Mouse (Mus musculus) CH12.LX (cell line): ENCODE measurements around the gene Rab8b. TPM values are rescaled to one million over a fixed set of nuclear protein-coding genes. Genes with fewer than 3 reads are reported as not detected.
"Not testable (repeated sequence)": the region's sequence is repeated elsewhere in the genome, so short reads cannot be mapped to it uniquely, and the experiment has no call there.

Experiments used
- DNase-seq: peaks from one replicate; pipeline ENCODE4 v3.0.0-alpha.2; 2013; ENCODE audit errors: extremely low read depth
- H3K27ac ChIP-seq: 2 replicates; pipeline ENCODE4 v1.5.1; 2012; ENCODE audit warnings: low read depth, mild to moderate bottlenecking, control low read depth, moderate library complexity; ENCODE audit not compliant: insufficient read depth
- H3K27me3 ChIP-seq: replicated peaks from 2 replicates; pipeline ENCODE3; 2012; ENCODE audit warnings: inconsistent platforms
- H3K36me3 ChIP-seq, 2 experiments: replicated peaks in 1 of 2; 2 replicates each; pipeline versions ENCODE3 to v1.6.1; 2012; ENCODE audit warnings: inconsistent platforms in 1 of 2, low read length in 1 of 2, mild to moderate bottlenecking in 1 of 2, mixed read lengths in 1 of 2, moderate library complexity in 1 of 2; ENCODE audit not compliant: control insufficient read depth in 1 of 2, insufficient read depth in 1 of 2
- H3K4me1 ChIP-seq, 2 experiments: 2 replicates each; pipeline ENCODE4 v1.6.1; 2012; ENCODE audit warnings: inconsistent platforms in 1 of 2, moderate library complexity in 1 of 2; ENCODE audit not compliant: insufficient read depth in 2 of 2, control insufficient read depth in 1 of 2
- H3K4me2 ChIP-seq: 2 replicates; pipeline ENCODE4 v1.6.1; 2012; ENCODE audit warnings: low read depth, mild to moderate bottlenecking, control low read depth; ENCODE audit not compliant: poor library complexity, insufficient read depth, severe bottlenecking
- H3K4me3 ChIP-seq, 3 experiments: fragments of 150-350 bp in 1 of 3; sonication (generic) in 1 of 3; replicated peaks in 1 of 3; 2 replicates each; pipeline versions ENCODE3 to v1.5.1; 2011 to 2012; ENCODE audit warnings: low read depth in 2 of 3, low read length in 2 of 3, mild to moderate bottlenecking in 2 of 3, moderate library complexity in 2 of 3, control low read depth in 1 of 3, improper control_type of control experiment in 1 of 3, inconsistent platforms in 1 of 3, mixed read lengths in 1 of 3; ENCODE audit not compliant: poor library complexity in 1 of 3
- H3K79me2 ChIP-seq: replicated peaks from 2 replicates; pipeline ENCODE4 v1.6.1; 2012; ENCODE audit warnings: mild to moderate bottlenecking, moderate library complexity; ENCODE audit not compliant: control insufficient read depth, poor library complexity, insufficient read depth, severe bottlenecking; ENCODE audit errors: extremely low read depth
- H3K9ac ChIP-seq: 2 replicates; pipeline ENCODE4 v1.6.1; 2012; ENCODE audit warnings: low read depth, mild to moderate bottlenecking, control low read depth, moderate library complexity; ENCODE audit not compliant: insufficient read depth
- H3K9me3 ChIP-seq: replicated peaks from 2 replicates; pipeline ENCODE3; 2012; ENCODE audit warnings: low read length, inconsistent platforms, mixed read lengths
- E2F4 ChIP-seq: IDR thresholded peaks from 2 replicates; pipeline ENCODE4 v1.6.1; 2011; ENCODE audit warnings: low read depth, low read length, improper control_type of control experiment; ENCODE audit not compliant: insufficient replicate concordance
- ELF1 ChIP-seq: IDR thresholded peaks from 2 replicates; pipeline ENCODE4 v1.6.1; 2014; ENCODE audit warnings: low read depth, mild to moderate bottlenecking, inconsistent platforms, low read length, improper control_type of control experiment
- EP300 ChIP-seq: IDR thresholded peaks from 2 replicates; pipeline ENCODE4 v1.6.1; 2011; ENCODE audit warnings: low read length, improper control_type of control experiment
- IRF4 ChIP-seq: IDR thresholded peaks from 2 replicates; pipeline ENCODE4 v1.6.1; 2014; ENCODE audit warnings: low read depth, mild to moderate bottlenecking, inconsistent platforms, low read length, improper control_type of control experiment
- MAFK ChIP-seq: IDR thresholded peaks from 2 replicates; pipeline ENCODE4 v1.6.1; 2011; ENCODE audit warnings: low read length, improper control_type of control experiment; ENCODE audit not compliant: insufficient replicate concordance
- MAZ ChIP-seq: IDR thresholded peaks from 2 replicates; pipeline ENCODE4 v1.6.1; 2012; ENCODE audit warnings: low read depth, mild to moderate bottlenecking, inconsistent platforms, low read length, improper control_type of control experiment, moderate library complexity
- NRF1 ChIP-seq: IDR thresholded peaks from 2 replicates; pipeline ENCODE4 v1.6.1; 2014; ENCODE audit warnings: low read depth, mild to moderate bottlenecking, inconsistent platforms, low read length, improper control_type of control experiment, moderate library complexity
- SMC3 ChIP-seq: IDR thresholded peaks from 2 replicates; pipeline ENCODE4 v1.6.1; 2011; ENCODE audit warnings: low read depth, low read length, improper control_type of control experiment
- UBTF ChIP-seq: IDR thresholded peaks from 2 replicates; pipeline ENCODE4 v1.6.1; 2012; ENCODE audit warnings: low read depth, mild to moderate bottlenecking, inconsistent platforms, low read length, improper control_type of control experiment, moderate library complexity
- USF1 ChIP-seq: IDR thresholded peaks from 2 replicates; pipeline ENCODE4 v1.6.1; 2014; ENCODE audit warnings: low read depth, mild to moderate bottlenecking, inconsistent platforms, low read length, improper control_type of control experiment
- ZC3H11A ChIP-seq: IDR thresholded peaks from 2 replicates; pipeline ENCODE4 v1.6.1; 2012; ENCODE audit warnings: low read depth, mild to moderate bottlenecking, inconsistent platforms, low read length, improper control_type of control experiment
- ZNF384 ChIP-seq: IDR thresholded peaks from 2 replicates; pipeline ENCODE4 v1.6.1; 2012; ENCODE audit warnings: low read depth, low read length, improper control_type of control experiment, inconsistent platforms
- dilution Hi-C: fragments of 300-500 bp; cut with MboI; formaldehyde crosslinking; loops from 2 replicates; pipeline ENCODE4 v1.14.3; 2020; ENCODE audit warnings: low sequenced_read_pairs; ENCODE audit not compliant: extremely low pct_unique_long_range_greater_than_20kb, extremely low pct_ligation_motif_present
- in situ Hi-C: fragments of 300-500 bp; cut with MboI; formaldehyde crosslinking; loops from 3 replicates; pipeline ENCODE4 v1.14.3; 2019; ENCODE audit warnings: low sequenced_read_pairs, low pct_ligation_motif_present, low pct_unique_long_range_greater_than_20kb, mixed read lengths
- polyA plus RNA-seq: library from polyadenylated mRNA; unstranded; fragments of >175 nt; gene quantifications from 2 replicates; pipeline ENCODE4 v1.2.1, GENCODE M21; 2012; ENCODE audit warnings: low read depth; ENCODE audit not compliant: insufficient read length
- total RNA-seq, 2 experiments: library from RNA; depleted of rRNA; stranded (reverse); fragments of 300-350 nt in 1 of 2; fragments of >200 nt in 1 of 2; gene quantifications; 2 replicates each; pipeline ENCODE4 v1.2.3; 2012 to 2014

Rab8b gene
- total and polyA plus RNA-seq, 3 experiments: 12.2 to 28.0 (median 26.1) TPM

- TF ChIP-seq NRF1: no peak
- 0 out of 2 replicates have a peak, but pooled peaks have one; percentile 37 for TF ChIP-seq MAFK
- TF ChIP-seq E2F4: no peak
- TF ChIP-seq ZNF384: peak; percentile 60
- TF ChIP-seq, all 38 proteins: peak for 6
Observed at GRCm38 (mm10) chr9:66895035-66895779, 24.3 kb downstream of the Rab8b start (continued).

DNA sequence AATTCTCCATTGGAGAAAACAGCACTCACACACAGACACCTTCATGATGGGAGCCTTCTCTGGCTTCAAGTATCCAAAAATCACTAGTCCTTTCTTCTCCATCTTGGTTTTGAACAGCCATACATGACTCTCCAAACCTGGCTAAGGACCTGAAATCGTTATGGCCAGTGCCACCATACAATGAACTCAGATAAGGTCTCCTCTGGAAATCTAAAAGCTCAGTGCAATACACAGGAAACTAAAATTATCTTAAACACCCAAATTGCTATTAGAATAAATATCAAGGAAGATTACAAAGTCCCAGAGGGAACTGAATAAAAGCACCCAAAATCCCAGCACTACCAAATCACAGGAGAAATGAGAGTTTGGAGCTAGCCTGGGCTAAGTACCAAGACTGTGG is 25.1 kb downstream of the Rab8b start:
- no peak overlapping the region; the same call in 1 of the 2 replicates for H3K4me2 ChIP-seq

DNA sequence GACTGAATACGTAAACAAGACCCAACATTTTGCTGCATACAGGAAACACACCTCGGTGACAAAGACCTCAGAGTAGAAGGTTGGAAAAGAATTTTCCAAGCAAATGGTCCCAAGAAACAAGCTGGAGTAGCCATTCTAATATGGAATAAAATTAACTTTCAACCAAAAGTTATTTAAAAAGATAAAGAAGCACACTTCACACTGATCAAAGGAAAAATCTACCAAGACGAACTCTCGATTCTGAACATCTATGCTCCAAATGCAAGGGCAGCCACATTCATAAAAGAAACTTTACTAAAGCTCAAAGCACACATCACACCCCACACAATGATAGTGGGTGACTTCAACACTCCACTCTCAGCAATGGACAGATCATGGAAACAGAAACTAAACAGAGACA is 27.0 kb downstream of the Rab8b start:
- Histone ChIP-seq H3K79me2 (peaks cover 28% of the 10 kb centered on the region), H3K4me1 (peaks cover 8 to 63% of the 10 kb centered on the region in 2 experiments), H3K36me3 (peaks cover 0 to 12% of the 10 kb centered on the region in 2 experiments)
- DNase-seq, dilution Hi-C loops, H3K9me3 ChIP-seq, H3K27me3 ChIP-seq, H3K9ac ChIP-seq, H3K27ac ChIP-seq, H3K4me2 ChIP-seq, in situ Hi-C loops, H3K4me3 ChIP-seq: not testable (repeated sequence)

More for the DNA sequence above, 25.1 kb downstream of the Rab8b start:
- Histone ChIP-seq H3K9ac (no peak overlapping the region), H3K27me3 (no peaks in the 10 kb centered on the region), H3K27ac (no peak overlapping the region), H3K79me2 (peaks cover 29% of the 10 kb centered on the region), H3K36me3 (peaks cover 0 to 9% of the 10 kb centered on the region in 2 experiments), H3K4me3 (no peak overlapping the region), H3K9me3 (peaks cover 5% of the 10 kb centered on the region), H3K4me1 (peaks cover 15 to 63% of the 10 kb centered on the region in 2 experiments)
- DNase-seq: no peak
- in situ Hi-C loops (no loop called here), dilution Hi-C loops (no loop called here)
- TF ChIP-seq ELF1 (no peak), USF1 (no peak), UBTF (no peak), SMC3 (no peak), EP300 (no peak), MAZ (no peak), IRF4 (no peak), ZC3H11A (no peak)
